Mouse (Mus musculus): Measurements from ENCODE around the gene Tuba3b.

The Tuba3b gene

DNA sequence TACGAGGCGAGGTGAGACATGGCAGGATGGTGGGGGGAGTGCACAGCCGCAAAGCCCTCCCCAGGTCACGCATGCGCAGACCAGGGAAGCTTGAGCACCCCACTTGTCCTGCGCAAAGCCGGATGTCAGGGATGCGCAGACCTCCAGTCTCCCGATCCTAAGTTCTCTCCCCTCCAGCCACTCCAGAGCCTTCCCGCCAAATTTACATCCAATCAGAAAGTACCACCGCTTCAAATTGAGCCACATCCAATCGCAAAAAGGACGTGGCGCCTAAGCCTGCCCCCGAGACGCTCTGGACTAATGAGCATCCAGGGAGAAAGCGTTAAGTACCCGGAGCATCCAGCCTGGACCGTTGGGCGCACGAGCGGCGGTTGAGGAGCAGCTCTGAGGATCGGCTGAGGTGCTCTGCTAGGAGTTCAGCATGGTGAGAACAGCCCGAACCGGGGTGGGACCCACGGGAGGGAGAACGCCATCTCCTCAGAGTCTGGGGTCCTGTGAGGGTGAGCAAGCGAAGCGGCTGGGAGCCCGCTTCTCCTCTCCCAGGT lies at the start of gene Tuba3b:
TSS of gene Tuba3b (plus strand) at position 92 of the 545 bp plus-strand sequence.
- no peak for DNase-seq (ENCODE audit: low spot score in 2 of 2)

DNA sequence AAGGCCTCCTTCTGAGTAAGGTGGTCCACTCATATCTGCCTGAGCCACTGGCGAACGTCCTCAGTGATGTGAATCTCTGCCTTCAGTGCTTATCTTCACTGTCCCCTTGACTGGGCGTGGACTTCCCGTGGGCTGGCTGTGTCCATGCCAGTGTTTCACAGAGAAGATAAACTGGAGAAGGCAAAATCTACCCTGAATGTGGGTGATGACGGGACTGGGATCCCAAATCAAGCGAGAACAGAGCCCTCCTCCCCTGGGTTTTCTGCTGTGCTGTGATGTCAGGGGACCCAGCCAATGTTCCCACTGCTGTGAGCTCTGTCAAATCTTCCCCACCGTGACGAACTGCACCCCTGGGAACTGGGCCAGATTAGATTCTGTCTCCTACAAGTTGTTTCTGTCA lies 48.3 kb upstream of the Tuba3b start:
- DNase-seq (ENCODE audit: low spot score in 2 of 2), result no peak

DNA sequence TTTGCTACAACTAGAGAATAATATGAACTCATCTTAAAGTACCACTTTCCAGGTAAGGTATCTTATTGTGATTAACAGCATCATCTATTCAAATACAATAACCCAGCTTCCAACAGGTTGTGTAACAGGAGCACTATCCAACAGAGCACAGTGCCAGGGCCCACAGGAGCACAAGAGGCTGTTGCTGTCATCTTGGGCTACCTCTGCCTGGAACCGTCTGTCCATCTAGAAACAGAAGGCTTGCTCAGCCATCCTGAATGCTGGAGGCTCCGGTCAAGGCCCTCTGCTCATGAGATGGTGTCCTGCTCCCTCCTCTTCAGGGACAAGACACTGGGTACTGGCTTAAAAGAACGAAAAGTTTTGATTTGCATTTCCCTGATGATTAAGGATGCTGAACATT lies 47.7 kb upstream of the Tuba3b start:
- DNase-seq (ENCODE audit: low spot score in 2 of 2), result no peak

DNA sequence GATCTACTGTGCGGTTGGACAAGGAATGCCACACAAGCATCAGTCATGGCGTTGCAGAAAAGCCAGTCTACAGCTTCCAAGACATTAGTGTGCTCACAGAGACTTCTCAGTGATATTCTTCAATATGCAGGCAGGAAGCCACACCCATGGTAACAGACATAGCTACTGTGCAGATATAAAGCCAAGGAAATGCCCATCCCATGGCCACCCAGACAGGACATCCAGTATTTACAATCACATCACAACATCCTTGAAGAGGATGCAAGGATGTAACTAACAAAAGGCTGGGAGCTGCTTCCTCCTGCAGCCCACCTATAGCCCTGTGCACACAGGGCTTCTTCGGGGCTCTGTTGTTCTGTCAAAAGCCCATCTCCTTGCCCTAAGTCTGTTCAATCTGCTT lies 46.9 kb upstream of the Tuba3b start:
- no peak for DNase-seq (ENCODE audit: low spot score in 2 of 2)

DNA sequence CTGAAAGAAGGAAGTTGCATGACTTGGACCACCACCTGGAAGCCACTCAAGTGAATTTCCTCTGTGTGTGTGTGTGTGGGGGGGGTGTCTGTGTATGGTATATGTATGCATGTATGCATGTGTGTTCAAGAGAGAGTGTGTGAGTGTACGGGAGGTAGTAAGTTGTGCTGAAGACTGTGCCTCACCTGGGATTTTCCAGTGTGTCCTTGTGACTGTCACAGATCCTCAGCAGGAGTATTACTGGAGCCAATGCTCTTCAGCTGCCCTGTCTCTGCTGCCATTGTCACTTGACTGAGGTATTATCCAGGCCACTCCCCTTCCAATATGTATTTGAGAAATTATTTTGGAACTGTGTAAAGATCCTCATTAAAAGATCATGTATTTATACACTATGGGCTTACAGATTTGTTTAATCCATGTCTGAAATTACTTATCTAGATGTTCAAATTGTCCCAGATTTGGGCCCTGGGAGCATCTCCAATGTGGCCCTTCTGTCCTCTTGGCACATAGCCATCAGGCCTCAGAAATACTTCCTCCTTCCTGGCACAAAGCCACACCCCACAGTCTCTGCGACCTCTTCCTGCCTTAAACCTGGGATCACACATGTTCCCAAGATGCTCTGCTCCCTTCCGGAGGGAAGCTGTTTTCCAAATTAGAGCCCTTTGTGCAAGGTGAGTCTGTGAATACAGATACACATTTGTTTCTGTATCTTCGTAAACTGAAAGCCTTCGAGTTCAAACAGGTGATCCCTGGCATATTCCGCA lies 42.1 kb upstream of the Tuba3b start:
- no peak for DNase-seq (ENCODE audit: low spot score in 2 of 2)

DNA sequence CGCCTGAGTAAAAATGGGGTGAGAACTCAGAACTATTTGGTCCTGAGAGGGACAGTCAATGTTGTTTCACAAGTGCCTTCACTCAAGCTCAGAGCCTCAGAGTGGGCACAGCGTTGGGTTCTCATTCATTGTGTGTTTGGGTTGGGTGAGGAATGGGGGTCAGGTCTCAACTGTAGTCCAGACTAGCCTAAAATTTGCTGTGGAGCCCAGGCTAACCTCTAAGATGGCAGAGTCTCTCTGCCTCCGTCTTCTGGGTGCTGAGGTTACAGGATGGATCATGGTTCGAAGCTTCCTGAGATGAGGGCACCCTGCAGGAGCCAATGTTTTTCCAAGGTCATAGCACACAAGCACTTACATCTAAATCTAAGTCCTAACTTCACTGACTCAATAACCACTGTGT lies 38.8 kb upstream of the Tuba3b start:
- no peak for DNase-seq (ENCODE audit: low spot score in 2 of 2)

DNA sequence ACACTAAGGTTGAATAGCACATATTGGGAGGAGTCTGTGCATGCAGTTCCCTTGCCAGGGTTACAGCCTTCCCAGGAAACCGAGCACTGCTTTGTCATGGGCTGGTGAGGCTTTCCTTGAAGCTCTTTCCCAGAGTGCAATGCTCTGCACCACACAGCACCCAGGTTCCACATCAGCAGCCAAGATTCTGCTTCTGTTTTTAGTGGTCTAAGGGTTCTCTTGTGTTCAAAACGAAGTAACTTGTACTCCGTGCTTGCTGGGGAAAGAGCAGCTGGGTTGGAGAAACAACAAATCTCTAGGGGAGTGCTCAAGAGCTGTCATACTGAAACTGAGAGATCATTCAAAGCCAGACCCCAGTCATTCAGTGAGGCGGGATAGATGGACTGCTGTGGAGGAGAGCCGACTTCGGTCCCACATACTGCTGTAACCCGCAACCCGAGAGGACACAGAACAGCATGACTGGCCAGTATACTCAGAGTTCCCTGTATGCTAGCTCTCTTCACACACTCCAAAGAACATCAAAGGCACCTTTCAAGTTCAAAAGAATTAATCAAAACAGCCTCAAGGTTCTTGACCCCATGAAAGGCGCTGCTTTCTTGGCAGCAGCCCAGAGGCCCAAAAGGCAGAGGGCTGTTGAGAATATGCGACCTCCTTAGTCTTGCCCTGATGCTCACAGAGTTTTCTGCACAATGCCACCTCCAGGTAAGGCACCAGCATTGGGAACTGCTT lies 36.9 kb upstream of the Tuba3b start:
- DNase-seq (ENCODE audit: low spot score in 2 of 2), result no peak

DNA sequence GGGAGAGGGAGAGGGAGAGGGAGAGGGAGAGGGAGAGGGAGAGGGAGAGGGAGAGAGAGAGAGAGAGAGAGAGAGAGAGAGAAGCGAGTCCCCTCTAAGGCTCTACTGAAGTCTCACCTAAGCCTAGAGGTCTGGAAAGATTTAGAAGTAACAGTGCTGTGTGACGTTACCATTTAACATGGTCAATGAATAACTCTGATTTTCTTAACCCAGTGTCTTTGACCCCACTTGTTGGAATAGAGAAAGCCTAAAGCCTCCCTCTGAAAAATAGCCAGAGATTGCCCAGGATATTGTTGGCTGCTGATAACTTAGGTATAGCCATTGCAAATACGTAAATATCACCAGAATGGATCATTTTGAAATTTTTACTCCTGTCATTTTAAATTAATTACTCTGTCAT lies 35.8 kb upstream of the Tuba3b start:
- no peak for DNase-seq (ENCODE audit: low spot score in 2 of 2)

DNA sequence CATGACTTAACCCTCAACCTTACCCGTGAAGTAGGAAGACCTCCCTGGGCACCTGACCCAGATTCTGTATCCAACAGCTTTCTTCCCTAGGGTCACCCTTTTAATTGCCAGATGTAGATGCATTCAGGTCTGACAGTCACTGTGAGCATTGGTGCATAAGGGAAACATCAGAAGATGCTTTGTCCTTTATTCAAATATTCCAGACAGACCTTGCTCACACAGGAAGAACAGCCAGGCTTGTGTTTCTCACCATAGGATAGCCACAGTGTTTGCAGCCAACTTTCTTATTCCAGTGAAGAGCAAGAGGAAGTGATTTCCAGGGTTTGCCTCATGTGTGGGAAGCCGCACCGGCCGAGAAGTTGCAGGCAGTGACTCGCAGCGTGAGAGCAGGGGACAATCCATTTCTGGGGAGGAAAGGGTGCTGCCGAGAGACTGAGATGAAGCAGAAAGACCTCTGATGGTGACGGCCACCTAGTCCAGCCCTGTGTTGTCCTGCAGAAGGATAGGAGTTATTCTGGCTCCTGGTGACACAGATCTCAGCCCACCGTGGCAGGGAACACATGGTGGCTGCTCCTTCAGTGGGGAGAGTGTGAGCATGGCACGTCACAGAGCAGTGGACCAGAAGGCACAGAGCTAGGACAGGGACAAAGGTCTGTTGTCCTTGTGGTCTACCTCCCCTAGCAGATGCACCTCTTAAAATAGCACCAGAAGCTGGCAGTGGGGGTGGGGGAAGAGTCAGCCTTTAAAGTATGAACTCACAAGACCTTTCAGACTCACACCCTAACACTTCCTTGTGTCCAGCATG lies 34.0 kb upstream of the Tuba3b start:
- DNase-seq (ENCODE audit: low spot score in 2 of 2), result no peak

DNA sequence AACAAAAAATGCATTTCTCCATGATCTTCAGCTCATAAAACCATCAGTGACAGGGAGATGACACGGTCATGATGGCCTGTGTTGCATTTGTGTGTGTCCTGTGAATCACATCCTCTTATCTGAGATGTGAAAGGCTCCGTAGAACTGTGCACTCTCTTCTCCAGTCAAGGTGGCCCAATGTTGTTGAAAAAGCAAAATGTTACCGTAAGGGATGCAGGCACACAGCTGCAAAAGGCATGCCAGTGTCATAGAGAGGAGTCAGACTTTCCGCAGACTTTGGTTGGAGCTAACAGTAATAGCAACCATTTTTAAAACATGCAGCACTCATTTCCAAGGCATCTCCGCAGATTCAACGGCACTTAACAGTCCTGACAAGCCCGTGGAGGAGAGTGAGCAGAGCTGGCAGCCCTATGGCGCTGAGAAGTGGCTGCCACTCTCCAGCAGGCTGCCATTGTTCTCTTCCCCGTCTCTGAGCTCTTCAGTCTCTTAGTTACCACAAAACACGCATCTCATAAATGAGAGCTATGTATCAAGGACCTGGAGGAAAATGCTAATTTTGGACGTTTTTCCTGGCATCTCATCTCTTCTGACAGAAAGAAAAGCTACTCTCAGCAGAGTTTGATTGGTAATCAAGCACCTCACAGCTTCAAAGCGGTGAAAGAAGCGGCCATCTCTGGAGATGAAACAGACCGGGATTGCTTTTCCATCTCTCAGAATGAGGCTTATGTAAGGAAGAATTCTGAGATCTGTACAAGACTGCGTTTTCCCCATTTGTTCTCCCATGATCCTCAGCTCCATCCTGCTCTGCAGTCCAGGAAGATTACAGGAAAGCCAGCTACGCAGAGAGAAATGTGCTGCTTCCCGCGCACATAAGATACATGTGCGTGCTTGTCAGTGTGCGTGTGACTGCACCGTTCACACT lies 30.2 kb upstream of the Tuba3b start:
- no peak for DNase-seq (ENCODE audit: low spot score in 2 of 2)

DNA sequence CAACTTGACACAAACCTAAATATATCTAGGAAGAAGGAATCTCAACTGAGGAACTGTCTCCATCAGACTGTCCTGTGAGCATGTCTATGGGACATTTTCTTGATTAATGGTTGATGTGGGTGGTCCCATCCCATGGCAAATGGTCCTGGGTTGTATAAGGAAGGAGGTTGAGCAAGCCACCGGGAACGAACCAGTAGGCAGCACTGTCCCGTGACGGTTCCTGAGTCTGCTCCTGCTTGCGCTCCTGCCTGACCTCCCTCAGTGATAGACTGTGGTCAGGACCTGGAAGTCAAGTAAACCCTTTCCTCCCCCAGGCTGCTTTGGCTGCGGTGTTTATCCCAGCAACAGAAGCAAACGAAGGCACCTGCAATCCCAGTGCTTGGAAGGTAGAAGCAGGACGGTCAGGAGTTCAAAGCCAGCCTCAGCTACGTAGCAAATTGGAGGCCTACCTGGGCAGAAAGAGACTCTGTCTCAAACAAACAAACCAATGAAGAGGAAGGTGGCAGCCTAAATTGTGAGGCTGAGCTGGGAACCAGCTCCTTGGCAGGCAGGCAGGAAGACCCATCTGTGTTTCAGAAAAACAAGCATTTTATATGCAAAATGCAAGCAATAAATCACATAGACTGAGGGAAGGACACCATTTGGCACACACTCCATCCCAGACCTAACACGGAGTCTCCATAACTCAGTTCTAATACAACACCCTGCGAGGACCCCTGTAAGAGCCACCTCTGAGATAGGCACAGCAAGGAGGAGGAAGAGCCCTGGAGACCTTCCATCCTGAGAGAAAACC lies 24.9 kb upstream of the Tuba3b start:
- no peak for DNase-seq (ENCODE audit: low spot score in 2 of 2)

DNA sequence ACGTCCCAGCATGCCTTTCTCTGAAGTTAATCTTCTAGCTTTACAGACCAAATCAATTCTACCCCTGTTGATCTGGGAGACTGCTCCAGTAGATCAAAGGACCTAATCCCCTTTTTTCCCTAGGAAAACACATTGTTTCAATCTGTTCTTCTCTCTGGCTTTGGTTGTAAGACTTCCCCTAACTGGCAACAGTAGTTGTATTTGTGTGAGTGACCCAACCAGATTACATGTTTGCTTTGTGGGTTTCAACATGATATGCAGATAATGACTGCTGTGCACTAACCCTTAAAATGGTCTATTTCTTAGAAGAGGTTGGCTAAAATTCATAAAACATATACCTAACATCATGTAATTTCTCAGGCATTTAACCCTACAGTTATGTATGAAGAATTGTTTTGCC lies 24.0 kb upstream of the Tuba3b start:
- no peak for DNase-seq (ENCODE audit: low spot score in 2 of 2)

DNA sequence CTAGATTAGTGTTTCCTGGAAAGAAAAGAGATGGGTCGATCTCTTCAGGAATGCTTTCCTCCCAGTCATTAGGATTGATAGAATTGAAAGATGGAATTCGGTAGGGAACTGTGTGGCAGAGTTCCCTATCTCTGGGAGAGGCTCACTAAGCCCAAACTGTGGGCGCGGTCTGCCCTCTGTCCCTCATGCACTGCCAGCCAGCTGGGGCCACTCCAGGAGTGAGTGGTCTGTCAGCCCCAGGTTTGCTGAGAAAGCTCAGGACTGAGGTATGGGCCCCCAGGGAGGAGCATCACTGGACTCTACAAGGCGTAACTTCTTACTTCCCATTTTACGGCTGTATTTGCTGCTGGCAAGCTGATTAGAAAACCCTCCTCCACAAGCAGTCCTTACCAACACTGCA lies 23.5 kb upstream of the Tuba3b start:
- DNase-seq (ENCODE audit: low spot score in 2 of 2), result no peak

DNA sequence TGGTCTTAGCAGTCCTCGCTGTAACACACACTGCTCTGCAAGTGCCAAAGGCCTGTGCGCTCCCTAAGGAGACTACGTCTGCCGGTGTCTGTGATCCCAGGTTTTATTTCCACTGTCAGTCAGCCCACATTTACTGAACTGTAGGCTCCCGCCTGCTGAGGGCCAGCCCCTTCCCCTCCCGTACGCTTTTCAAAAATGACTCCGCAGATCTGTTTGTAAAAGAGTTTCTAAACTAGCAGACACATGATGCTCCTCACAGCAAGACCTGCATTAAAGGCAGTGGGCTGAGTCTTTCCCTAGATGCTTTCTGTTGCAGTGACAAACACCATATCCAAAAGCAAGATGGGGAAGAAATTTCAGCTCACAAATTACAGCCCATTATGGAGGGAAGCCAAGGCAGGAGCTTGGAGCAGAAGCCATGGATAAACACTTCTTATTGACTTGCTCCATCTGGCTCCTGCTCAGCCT lies 23.0 kb upstream of the Tuba3b start:
- DNase-seq (ENCODE audit: low spot score in 2 of 2), result no peak

DNA sequence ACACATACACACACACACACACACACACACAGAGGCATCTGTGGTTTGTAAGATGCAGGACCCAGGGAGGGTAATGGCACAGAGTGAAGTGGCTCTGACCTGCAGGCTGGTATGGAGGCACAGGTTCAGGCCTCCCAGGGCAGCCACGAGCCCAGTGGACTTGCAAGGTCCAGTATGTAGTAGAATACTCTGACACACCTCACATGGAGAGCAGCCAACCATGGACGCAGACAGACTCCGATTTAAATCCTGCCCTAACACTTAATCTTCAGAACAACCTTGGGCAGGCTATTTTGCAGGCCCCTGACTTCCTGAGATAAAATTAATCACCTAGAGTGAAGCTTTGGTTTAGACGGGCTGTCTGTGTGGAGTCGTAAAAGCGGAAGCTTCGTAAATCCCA lies 21.6 kb upstream of the Tuba3b start:
- DNase-seq (ENCODE audit: low spot score in 2 of 2), result no peak

DNA sequence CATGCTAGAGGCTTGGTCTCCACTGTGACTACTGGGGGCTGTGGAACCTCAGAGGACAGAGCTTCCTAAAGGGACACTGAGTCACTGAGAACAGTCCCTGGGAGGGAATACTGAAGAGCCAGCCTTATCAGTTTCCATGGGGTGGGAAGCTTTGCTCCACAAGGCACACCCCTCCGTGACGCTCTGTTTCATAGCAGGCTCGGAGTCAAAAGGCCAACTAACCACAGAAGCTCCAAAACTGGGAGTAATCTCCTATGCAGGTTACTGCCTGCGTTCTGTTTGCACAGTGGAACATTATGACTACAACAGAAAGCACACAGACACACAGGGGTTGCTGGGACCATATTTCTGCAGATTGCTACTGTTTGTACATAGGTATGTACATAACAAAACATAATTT lies 19.7 kb upstream of the Tuba3b start:
- DNase-seq (ENCODE audit: low spot score in 2 of 2), result no peak

DNA sequence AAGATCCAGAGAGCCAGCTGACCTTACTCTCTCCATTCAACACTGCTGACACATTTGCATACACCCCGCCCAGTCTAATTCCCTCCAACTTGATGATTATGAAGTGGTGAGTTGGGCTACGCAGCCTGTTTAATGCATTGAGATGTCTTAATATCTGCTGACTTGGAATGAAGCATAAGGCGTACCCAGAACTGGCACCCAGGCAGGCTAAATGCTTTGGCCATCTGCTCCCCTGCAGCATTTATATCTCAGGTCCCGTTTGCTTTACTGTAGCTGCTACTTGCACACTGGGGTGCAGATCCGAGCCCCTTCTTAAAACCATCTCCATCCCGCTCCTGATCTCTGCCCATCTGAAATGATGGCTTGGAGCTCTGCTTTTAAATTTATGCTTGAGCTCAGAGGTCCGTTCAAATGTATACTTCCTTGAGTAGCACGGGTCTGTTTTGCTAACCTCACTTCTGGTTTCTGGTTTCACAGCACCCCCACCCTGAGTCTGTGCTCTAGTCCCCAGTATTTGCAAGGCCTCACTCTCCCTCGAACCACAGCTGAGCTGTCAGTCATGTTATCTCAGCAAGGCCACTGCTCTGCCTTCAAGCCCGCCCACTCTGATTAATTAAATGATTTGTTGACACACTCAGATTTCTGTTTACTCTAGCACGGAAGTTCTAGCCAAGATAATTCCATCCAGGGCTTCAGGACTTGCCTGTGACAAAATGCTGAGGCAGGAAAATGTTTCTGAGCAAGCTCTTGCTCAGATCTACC lies 16.6 kb upstream of the Tuba3b start:
- DNase-seq (ENCODE audit: low spot score in 2 of 2), result no peak

DNA sequence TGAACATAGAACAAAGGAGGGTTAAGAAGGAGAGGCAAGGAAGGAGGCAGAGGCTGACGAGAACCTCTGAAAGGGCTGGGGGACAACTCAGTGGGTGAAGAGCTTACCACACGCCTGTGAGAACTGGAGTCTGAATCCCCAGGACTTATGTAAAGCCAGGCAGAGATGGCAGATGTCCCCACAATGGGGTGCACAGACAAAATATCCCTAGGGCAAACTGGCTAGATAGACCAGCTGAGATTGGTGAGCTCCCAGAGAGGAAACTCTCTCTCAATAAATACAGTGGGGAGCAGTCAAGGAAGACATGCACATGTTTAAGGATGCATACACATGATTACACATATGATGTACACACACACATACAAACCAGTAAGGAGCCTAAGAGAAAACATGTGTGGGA lies 11.4 kb upstream of the Tuba3b start:
- no peak for DNase-seq (ENCODE audit: low spot score in 2 of 2)

DNA sequence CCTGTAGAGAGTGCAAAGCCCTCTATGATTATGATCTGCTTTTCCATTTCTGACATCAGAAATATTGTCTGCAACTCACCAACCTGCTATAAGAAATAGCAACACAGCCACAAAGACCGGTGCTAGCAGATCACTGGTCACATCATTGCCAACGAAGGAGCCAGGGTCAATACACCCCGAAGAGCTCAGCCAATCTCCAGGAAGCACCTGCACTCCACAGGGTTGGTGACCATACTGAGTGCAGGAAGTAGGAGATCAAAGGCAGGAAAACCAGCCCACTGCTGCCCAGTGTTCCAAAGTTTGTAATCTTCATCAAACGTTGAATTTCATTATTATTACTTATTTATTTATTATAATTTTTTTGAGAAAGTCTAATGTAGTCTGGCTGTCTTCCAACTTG lies 10.9 kb upstream of the Tuba3b start:
- DNase-seq (ENCODE audit: low spot score in 2 of 2), result no peak

DNA sequence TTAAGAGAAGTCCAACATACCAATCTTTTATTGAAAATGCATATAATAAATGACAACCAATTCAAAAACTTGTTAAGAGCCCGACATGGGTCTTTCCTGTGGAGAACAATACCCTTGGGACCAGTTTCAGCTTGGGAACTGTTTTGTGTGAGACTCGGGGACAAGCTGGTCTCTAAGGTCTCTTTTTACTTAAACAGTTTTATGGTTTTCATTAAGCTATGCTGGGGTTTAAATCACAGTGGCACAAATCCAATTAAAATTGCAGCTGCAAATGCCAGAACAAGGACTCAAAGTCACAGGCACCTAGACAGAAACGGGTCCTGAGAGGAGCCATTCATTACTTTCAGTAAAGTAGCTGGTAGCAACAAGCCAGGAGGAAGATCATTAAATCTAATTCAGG lies 10.4 kb upstream of the Tuba3b start:
- no peak for DNase-seq (ENCODE audit: low spot score in 2 of 2)

Measured in right cerebral cortex, postnatal 36 days (tissue).